Comparison of ENCODE assay signal across 20 mouse cellular contexts in the genomic region with DNA sequence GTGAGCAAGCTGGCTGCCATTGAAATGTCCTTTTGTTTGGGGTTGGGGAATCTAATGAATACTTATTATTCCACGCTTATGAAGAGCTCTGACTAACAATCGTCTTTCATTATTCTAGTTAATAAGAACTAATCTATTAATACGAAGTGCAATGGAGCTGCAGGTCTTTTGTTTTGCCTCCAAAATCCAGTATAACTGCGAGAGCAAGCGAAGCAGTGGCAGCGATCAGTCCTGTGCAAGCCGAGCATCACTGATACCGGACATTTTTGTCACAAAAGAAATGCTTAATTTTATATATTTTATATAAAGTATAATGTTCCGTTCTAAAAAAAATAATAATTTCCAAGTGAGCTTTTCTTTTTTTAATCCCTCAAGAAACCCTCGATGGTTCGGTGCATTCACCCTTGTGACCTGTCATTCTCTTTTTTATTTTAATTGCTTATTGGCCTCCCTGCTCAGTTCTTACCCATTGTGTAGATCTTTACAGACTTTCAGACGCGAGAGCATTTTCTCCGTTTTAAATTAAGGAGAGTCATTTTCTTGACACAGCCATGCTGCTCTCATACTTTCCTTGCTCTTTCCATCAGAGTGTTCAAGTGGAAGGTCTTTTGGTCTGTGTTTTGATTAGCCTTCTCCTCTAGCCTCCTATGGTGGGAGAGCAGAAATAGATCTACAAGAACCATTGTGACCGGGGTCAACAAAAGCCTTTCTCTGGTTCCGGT.
DNase-seq lines count a peak whose midpoint lies in the region; ATAC-seq and TF ChIP-seq lines count a peak whose summit lies in the region.
"Had no signal": no experiment of that assay in that cellular context is flagged by ENCODE, and none has a peak within 500 bp of the region (broad histone marks: within the 10 kb centered on the region; RNA-seq: fewer than 3 reads in every experiment).

No protein-coding gene starts in this region.

- no peak for TF ChIP-seq EP300 in lung, postnatal 0 days (IDR thresholded peaks at IDR 0.05)

- H3K9ac ChIP-seq in forebrain, embryonic 11.5 days (ENCODE audit: low read length): no peak overlapping the region
- H3K9ac ChIP-seq in forebrain, embryonic 14.5 days (ENCODE audit: low read length): no peak overlapping the region
- H3K9ac ChIP-seq in lung, postnatal 0 days (replicated peaks; ENCODE audit: low read depth): no peak overlapping the region
- H3K9ac ChIP-seq: heart, embryonic 12.5 days; hindbrain, embryonic 14.5 days had no signal

- intact Hi-C loops in left cerebral cortex, postnatal 4 days (cut with DNase I): no loop called here

- no peak for DNase-seq in forebrain, embryonic 11.5 days (ENCODE audit: low spot score)
- no peak for DNase-seq in forebrain, embryonic 10.5 days (ENCODE audit: extremely low spot score, low spot score)
- peak; percentile 59 for DNase-seq in Muller cell, postnatal 12 days (ENCODE audit: inconsistent ontology term)
- peak; percentile 46 for DNase-seq in forebrain, embryonic 14.5 days (ENCODE audit: low spot score)
- peak; percentile 66 for DNase-seq in retina, embryonic 14.5 days (ENCODE audit: low spot score)
- DNase-seq in lung, postnatal 0 days (ENCODE audit: low spot score): no peak
- no peak for DNase-seq in left cerebral cortex, postnatal 4 days
- DNase-seq: adrenal gland, adult 2 months; adrenal gland, postnatal 25 days; B cell, adult 2 months; cerebellum, adult 2 months; cerebellum, postnatal 10 days; gastrocnemius, adult 2 months; gastrocnemius, postnatal 25 days had no signal

- no peak overlapping the region for H3K27ac ChIP-seq in forebrain, embryonic 11.5 days (ENCODE audit: low read depth, low read length)
- no peak overlapping the region for H3K27ac ChIP-seq in forebrain, embryonic 10.5 days
- no peak overlapping the region for H3K27ac ChIP-seq in forebrain, embryonic 14.5 days (ENCODE audit: low read depth, low read length)
- no peak overlapping the region for H3K27ac ChIP-seq in lung, postnatal 0 days (ENCODE audit: low read length)
- H3K27ac ChIP-seq: embryonic facial prominence, embryonic 10.5 days; gastrocnemius, adult 2 months; hindbrain, embryonic 10.5 days; hindbrain, embryonic 14.5 days had no signal

- peak overlapping the region; percentile 29; the same call in 1 of the 2 replicates for H3K4me2 ChIP-seq in forebrain, embryonic 11.5 days (ENCODE audit: low read depth, low read length, severe bottlenecking)
- peak overlapping the region; percentile 35 for H3K4me2 ChIP-seq in forebrain, embryonic 14.5 days (ENCODE audit: low read length)
- no peak overlapping the region for H3K4me2 ChIP-seq in lung, postnatal 0 days (replicated peaks; ENCODE audit: low read depth, low read length)
- H3K4me2 ChIP-seq: heart, embryonic 12.5 days; hindbrain, embryonic 14.5 days had no signal

- no peaks in the 10 kb centered on the region for H3K36me3 ChIP-seq in forebrain, embryonic 11.5 days (ENCODE audit: control insufficient read depth, insufficient read depth, low read length)
- no peaks in the 10 kb centered on the region for H3K36me3 ChIP-seq in forebrain, embryonic 10.5 days (replicated peaks)
- no peaks in the 10 kb centered on the region for H3K36me3 ChIP-seq in forebrain, embryonic 14.5 days (ENCODE audit: control insufficient read depth, insufficient read depth, low read length)
- H3K36me3 ChIP-seq in lung, postnatal 0 days (ENCODE audit: insufficient read depth, low read length): no peaks in the 10 kb centered on the region
- H3K36me3 ChIP-seq: embryonic facial prominence, embryonic 10.5 days; G1E; heart, embryonic 12.5 days; hindbrain, embryonic 10.5 days had no signal

- H3K4me1 ChIP-seq in forebrain, embryonic 11.5 days (replicated peaks; ENCODE audit: control insufficient read depth, insufficient read depth, low read length): 0 out of 2 replicates have a peak, but pooled peaks cover 2% of the 10 kb centered on the region
- H3K4me1 ChIP-seq in forebrain, embryonic 10.5 days: peaks cover 28% of the 10 kb centered on the region
- peaks cover 14% of the 10 kb centered on the region for H3K4me1 ChIP-seq in forebrain, embryonic 14.5 days (ENCODE audit: control insufficient read depth, insufficient read depth, low read length)
- H3K4me1 ChIP-seq in lung, postnatal 0 days (ENCODE audit: insufficient read depth, low read depth, low read length): no peaks in the 10 kb centered on the region
- H3K4me1 ChIP-seq: heart, embryonic 12.5 days; hindbrain, embryonic 10.5 days had no signal

- no peaks in the 10 kb centered on the region for H3K9me3 ChIP-seq in forebrain, embryonic 11.5 days (ENCODE audit: control insufficient read depth, low read length)
- no peaks in the 10 kb centered on the region for H3K9me3 ChIP-seq in forebrain, embryonic 10.5 days
- H3K9me3 ChIP-seq in forebrain, embryonic 14.5 days (replicated peaks; ENCODE audit: control insufficient read depth, low read length): no peaks in the 10 kb centered on the region
- H3K9me3 ChIP-seq in lung, postnatal 0 days (ENCODE audit: low read length): no peaks in the 10 kb centered on the region
- H3K9me3 ChIP-seq: embryonic facial prominence, embryonic 10.5 days; G1E; heart, embryonic 12.5 days; hindbrain, embryonic 10.5 days had no signal

- H3K4me3 ChIP-seq in forebrain, embryonic 11.5 days (ENCODE audit: low read depth, low read length): no peak overlapping the region
- H3K4me3 ChIP-seq in forebrain, embryonic 10.5 days: no peak overlapping the region
- no peak overlapping the region for H3K4me3 ChIP-seq in forebrain, embryonic 14.5 days (ENCODE audit: low read depth, low read length)
- no peak overlapping the region for H3K4me3 ChIP-seq in lung, postnatal 0 days (ENCODE audit: low read depth, low read length)
- H3K4me3 ChIP-seq: embryonic facial prominence, embryonic 10.5 days; gastrocnemius, adult 2 months; heart, embryonic 12.5 days; hindbrain, embryonic 10.5 days had no signal

- ATAC-seq in forebrain, embryonic 11.5 days (replicated peaks; ENCODE audit: low FRiP score): peak; percentile 57
- peak; percentile 49 for ATAC-seq in forebrain, embryonic 14.5 days
- ATAC-seq in lung, postnatal 0 days: no peak
- ATAC-seq: CD4-positive, CD25-positive, alpha-beta regulatory T cell, adult 4 months had no signal

- H3K27me3 ChIP-seq in forebrain, embryonic 11.5 days (ENCODE audit: control insufficient read depth, insufficient read depth, low read length): no peaks in the 10 kb centered on the region
- H3K27me3 ChIP-seq in forebrain, embryonic 10.5 days (ENCODE audit: poor library complexity, severe bottlenecking): no peaks in the 10 kb centered on the region
- H3K27me3 ChIP-seq in forebrain, embryonic 14.5 days (replicated peaks; ENCODE audit: control insufficient read depth, insufficient read depth, low read length): no peaks in the 10 kb centered on the region
- no peaks in the 10 kb centered on the region for H3K27me3 ChIP-seq in lung, postnatal 0 days (replicated peaks; ENCODE audit: insufficient read depth, low read length)
- H3K27me3 ChIP-seq: heart, embryonic 12.5 days had no signal

- WGBS in forebrain, embryonic 11.5 days: 37% methylated on average over 16 of the region's 16 CpGs
- 58% methylated on average over 16 of the region's 16 CpGs for WGBS in forebrain, embryonic 10.5 days
- 11% methylated on average over 16 of the region's 16 CpGs for WGBS in forebrain, embryonic 14.5 days
- WGBS in lung, postnatal 0 days: 91% methylated on average over 16 of the region's 16 CpGs

- no peak for TF ChIP-seq CTCF in lung, postnatal 0 days (IDR thresholded peaks at IDR 0.05)

Comparison
In these comparisons a context has a peak if more than half of its experiments do, and no peak if none do; other contexts are left out.
1. DNase-seq: peak in Muller cell, postnatal 12 days (single experiment), forebrain, embryonic 14.5 days (single experiment) and retina, embryonic 14.5 days (single experiment); none in forebrain, embryonic 11.5 days (single experiment), forebrain, embryonic 10.5 days (single experiment), lung, postnatal 0 days (single experiment) and left cerebral cortex, postnatal 4 days (single experiment).